Mouse (Mus musculus) heart, embryonic 14.5 days (tissue): ENCODE measurements around the gene Ccdc85b. TPM values are rescaled to one million over a fixed set of nuclear protein-coding genes. Genes with fewer than 3 reads are reported as not detected.
"Not testable (repeated sequence)": the region's sequence is repeated elsewhere in the genome, so short reads cannot be mapped to it uniquely, and the experiment has no call there.

Experiments used
- ATAC-seq: fragments of 200-750 bp; cut with Nextera tagmentation; 2 replicates; pipeline ENCODE4 v1.8.0; 2017; ENCODE audit warnings: low read depth, moderate TSS enrichment; ENCODE audit not compliant: insufficient number of reproducible peaks, insufficient read depth, low FRiP score
- H3K27ac ChIP-seq, 2 experiments: fragments of 200-500 bp in 1 of 2; fragments of 300-500 bp in 1 of 2; sonication (generic) in 1 of 2; replicated peaks in 1 of 2; 2 replicates each; pipeline ENCODE4 v1.5.1; 2012 to 2014; ENCODE audit warnings: low read depth in 2 of 2, low read length in 2 of 2, control low read depth in 1 of 2, mild to moderate bottlenecking in 1 of 2, mixed read lengths in 1 of 2; ENCODE audit not compliant: control insufficient read depth in 1 of 2, insufficient read depth in 1 of 2
- H3K27me3 ChIP-seq: fragments of 300-500 bp; sonication (generic); 2 replicates; pipeline ENCODE4 v1.6.1; 2014; ENCODE audit warnings: mild to moderate bottlenecking, low read length, control low read depth; ENCODE audit not compliant: control insufficient read depth, insufficient read depth
- H3K36me3 ChIP-seq: fragments of 300-500 bp; sonication (generic); 2 replicates; pipeline ENCODE4 v1.6.1; 2014; ENCODE audit warnings: mild to moderate bottlenecking, control low read depth, low read length, mixed read lengths; ENCODE audit not compliant: control insufficient read depth, insufficient read depth
- H3K4me1 ChIP-seq, 2 experiments: fragments of 200-500 bp in 1 of 2; fragments of 300-500 bp in 1 of 2; sonication (generic) in 1 of 2; 2 replicates each; pipeline ENCODE4 v1.6.1; 2012 to 2014; ENCODE audit warnings: low read length in 2 of 2, control low read depth in 1 of 2, mixed read lengths in 1 of 2; ENCODE audit not compliant: control insufficient read depth in 2 of 2, insufficient read depth in 2 of 2
- H3K4me2 ChIP-seq: fragments of 300-500 bp; sonication (generic); 2 replicates; pipeline ENCODE4 v1.6.1; 2014; ENCODE audit warnings: mild to moderate bottlenecking, low read length
- H3K4me3 ChIP-seq, 2 experiments: fragments of 200-500 bp in 1 of 2; fragments of 300-500 bp in 1 of 2; sonication (generic) in 1 of 2; 2 replicates each; pipeline ENCODE4 v1.5.1; 2012 to 2014; ENCODE audit warnings: low read length in 2 of 2, mild to moderate bottlenecking in 2 of 2, control low read depth in 1 of 2, low read depth in 1 of 2, moderate library complexity in 1 of 2; ENCODE audit not compliant: control insufficient read depth in 1 of 2, insufficient read depth in 1 of 2
- H3K9ac ChIP-seq: fragments of 300-500 bp; sonication (generic); 2 replicates; pipeline ENCODE4 v1.6.1; 2014; ENCODE audit warnings: mild to moderate bottlenecking, low read length
- H3K9me3 ChIP-seq: fragments of 300-500 bp; sonication (generic); 2 replicates; pipeline ENCODE4 v1.6.1; 2016; ENCODE audit warnings: low read length, control low read depth; ENCODE audit not compliant: control insufficient read depth
- WGBS: fragments of 180-500 bp; shearing (Covaris S2); extraction: QIAGEN DNeasy Blood & Tissue Kit; methylation state at CpG from one replicate; pipeline ENCODE4 v1.1.7; 2014; 5-methylcytosine and 5-hydroxymethylcytosine counted together
- polyA plus RNA-seq: library from polyadenylated mRNA; unstranded; fragments of >200 nt; fragmentation: Nextera tagmentation; extraction: Ambion mirVana; gene quantifications from 2 replicates; pipeline ENCODE4 v1.2.1, GENCODE M21; 2014

Gene Ccdc85b
- 9.0 and 10.4 TPM in 2 replicates for polyA plus RNA-seq

GRCm38 (mm10) chr19:5457746-5458442, at the start of gene Ccdc85b:
TSS of gene Ccdc85b (minus strand) at chr19:5457894.
- H3K4me2 ChIP-seq: peak within 1 kb of the TSS; percentile 97
- peak within 1 kb of the TSS; percentile 69 to 92 for H3K4me3 ChIP-seq
- peaks cover 28% of the 10 kb centered on the region for H3K36me3 ChIP-seq
- H3K4me1 ChIP-seq: peaks cover 11 to 33% of the 10 kb centered on the region in 2 experiments
- ATAC-seq: no peak
- H3K9me3 ChIP-seq: no peaks in the 10 kb centered on the region
- H3K27ac ChIP-seq: peak within 1 kb of the TSS; percentile 90 to 94
- peak within 1 kb of the TSS; percentile 89 for H3K9ac ChIP-seq
- 15% methylated on average over 14 of the region's 14 CpGs for WGBS
- no peaks in the 10 kb centered on the region for H3K27me3 ChIP-seq

GRCm38 (mm10) chr19:5503687-5504086, 46.0 kb upstream of the Ccdc85b start, which contains the start of gene 1700020D05Rik:
TSS of gene 1700020D05Rik (minus strand) at chr19:5503787.
- H3K4me1 ChIP-seq: no peaks in the 10 kb centered on the region

DNA sequence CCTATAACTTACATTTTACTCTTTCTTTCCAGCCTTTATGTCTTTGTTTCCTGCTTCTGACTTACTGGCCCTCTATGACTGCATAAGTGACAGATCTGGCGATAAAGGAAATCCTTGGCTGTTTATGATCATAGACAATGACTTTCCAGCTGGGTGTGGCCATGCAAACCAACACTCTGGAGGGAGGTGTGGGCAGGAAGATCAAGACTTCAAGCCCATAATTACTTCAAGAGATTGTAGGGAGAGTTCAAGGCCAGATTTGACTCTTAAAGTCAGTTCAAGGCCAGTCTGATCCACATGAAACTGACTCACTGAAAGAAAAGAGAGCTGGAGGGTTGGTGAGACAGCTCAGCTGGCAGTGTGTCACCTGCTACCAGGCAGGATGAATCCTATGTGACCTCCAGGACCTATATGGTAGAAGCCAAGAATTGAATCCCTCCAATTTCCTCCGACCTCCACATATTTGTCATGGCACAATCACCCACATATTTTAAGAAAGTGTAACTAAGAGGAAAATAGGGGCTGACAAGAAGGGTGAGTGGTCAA, 42.7 kb upstream of the Ccdc85b start:
- Histone ChIP-seq H3K27ac (no peak overlapping the region), H3K4me1 (no peaks in the 10 kb centered on the region), H3K4me2 (no peak overlapping the region), H3K4me3 (no peak overlapping the region), H3K9ac (no peak overlapping the region), H3K27me3 (no peaks in the 10 kb centered on the region), H3K36me3 (peaks cover 42% of the 10 kb centered on the region), H3K9me3 (no peaks in the 10 kb centered on the region)
- ATAC-seq: no peak
- 90% methylated on average over 2 of the region's 2 CpGs for WGBS

More at GRCm38 (mm10) chr19:5503687-5504086, 46.0 kb upstream of the Ccdc85b start, which contains the start of gene 1700020D05Rik:
- H3K4me3 ChIP-seq: no peak within 1 kb of the TSS
- H3K36me3 ChIP-seq: peaks cover 12% of the 10 kb centered on the region; the same call in 1 of the 2 replicates
- H3K27ac ChIP-seq: no peak within 1 kb of the TSS
- WGBS: 54% methylated on average over 17 of the region's 17 CpGs
- H3K9me3 ChIP-seq: no peaks in the 10 kb centered on the region
- H3K27me3 ChIP-seq: no peaks in the 10 kb centered on the region
- no peak within 1 kb of the TSS for H3K4me2 ChIP-seq
- no peak for ATAC-seq
- no peak within 1 kb of the TSS for H3K9ac ChIP-seq

DNA sequence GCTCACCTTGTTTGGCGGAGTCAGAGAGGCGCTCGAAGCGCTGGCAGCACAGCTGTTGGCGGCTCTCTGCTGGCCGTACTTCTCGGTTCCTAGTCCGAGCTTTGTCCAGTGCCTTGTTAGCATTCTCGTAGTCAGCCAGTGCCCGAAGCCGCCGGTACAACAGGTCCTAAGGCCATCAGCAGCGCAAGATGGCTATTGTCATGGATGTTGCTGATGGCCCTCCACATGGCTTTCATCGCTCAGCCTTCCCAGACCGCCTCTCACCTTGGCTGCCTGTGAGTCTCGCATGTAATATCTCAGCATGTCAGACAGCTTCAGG, 38.3 kb upstream of the Ccdc85b start:
- no peak overlapping the region for H3K27ac ChIP-seq
- WGBS: 85% methylated on average over 16 of the region's 16 CpGs

DNA sequence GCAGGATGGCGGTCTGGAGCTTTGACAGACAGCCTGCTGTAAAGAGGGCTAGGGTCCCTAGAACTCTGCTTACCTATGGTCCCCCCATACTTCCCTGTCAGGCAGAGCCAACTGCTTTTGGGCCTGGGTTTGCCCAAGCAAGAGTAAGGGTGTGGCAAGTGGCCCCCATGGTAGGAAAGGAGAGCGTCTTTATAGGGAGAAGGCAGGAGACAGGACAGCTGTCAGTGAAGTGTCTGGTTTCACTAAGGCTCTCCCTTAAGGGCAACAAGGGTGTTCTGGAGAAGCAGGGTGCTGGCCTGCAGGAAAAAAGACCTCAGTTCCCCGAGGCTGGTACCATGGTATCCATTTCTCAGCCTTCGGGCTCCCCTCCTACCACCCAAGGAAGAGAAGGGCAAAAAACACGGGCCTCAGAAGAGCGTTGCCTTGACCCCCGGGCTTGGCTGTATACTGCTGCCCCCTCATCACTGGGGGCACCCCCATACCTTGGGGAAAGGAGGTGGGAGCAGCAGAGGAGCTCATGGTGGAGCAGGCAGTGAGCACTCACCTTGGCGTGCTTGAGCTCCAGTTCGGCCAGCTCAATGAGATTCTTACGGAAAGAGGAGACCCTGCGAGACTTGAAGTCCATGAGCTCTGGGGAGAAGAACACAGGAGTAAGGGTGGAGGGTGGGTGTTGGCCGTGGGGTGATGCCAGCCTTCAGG, 37.8 kb upstream of the Ccdc85b start:
- no peaks in the 10 kb centered on the region for H3K9me3 ChIP-seq
- peaks cover 0 to 14% of the 10 kb centered on the region in 2 experiments; a peak in 2 of 4 replicates for H3K4me1 ChIP-seq
- no peak overlapping the region for H3K9ac ChIP-seq
- H3K36me3 ChIP-seq: peaks cover 69% of the 10 kb centered on the region
- ATAC-seq: no peak
- no peak overlapping the region for H3K4me3 ChIP-seq
- no peaks in the 10 kb centered on the region for H3K27me3 ChIP-seq
- 73% methylated on average over 12 of the region's 12 CpGs for WGBS
- H3K27ac ChIP-seq: no peak overlapping the region
- no peak overlapping the region for H3K4me2 ChIP-seq

More for the DNA sequence above, 38.3 kb upstream of the Ccdc85b start:
- Histone ChIP-seq H3K4me1 (peaks cover 0 to 14% of the 10 kb centered on the region in 2 experiments; a peak in 2 of 4 replicates), H3K9ac (no peak overlapping the region), H3K27me3 (no peaks in the 10 kb centered on the region), H3K9me3 (no peaks in the 10 kb centered on the region), H3K4me3 (no peak overlapping the region), H3K4me2 (no peak overlapping the region), H3K36me3 (peaks cover 69% of the 10 kb centered on the region)
- ATAC-seq: no peak

GRCm38 (mm10) chr19:5494314-5494713, 36.6 kb upstream of the Ccdc85b start:
- 81% methylated on average over 3 of the region's 3 CpGs for WGBS
- Histone ChIP-seq H3K27me3 (no peaks in the 10 kb centered on the region), H3K9ac (no peak overlapping the region)

DNA sequence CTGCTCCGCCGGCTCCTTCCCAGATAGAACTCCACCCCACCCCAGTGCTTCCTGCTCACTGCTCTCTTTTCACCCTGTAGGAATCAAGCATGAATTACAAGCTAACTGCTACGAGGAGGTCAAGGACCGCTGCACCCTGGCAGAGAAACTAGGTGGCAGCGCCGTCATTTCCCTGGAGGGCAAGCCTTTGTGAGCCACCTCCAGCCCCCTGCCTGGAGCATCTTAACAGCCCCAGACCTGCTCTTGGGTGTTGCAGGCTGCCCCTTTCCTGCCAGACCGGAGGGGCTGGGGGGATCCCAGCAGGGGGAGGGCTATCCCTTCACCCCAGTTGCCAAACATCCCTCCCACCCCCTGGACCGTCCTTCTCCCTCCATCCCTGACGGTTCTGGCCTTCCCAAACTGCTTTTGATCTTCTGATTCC, 35.6 kb upstream of the Ccdc85b start:
- not testable (repeated sequence) for H3K9me3 ChIP-seq, H3K9ac ChIP-seq, H3K27me3 ChIP-seq, ATAC-seq, H3K27ac ChIP-seq, H3K4me3 ChIP-seq, H3K4me2 ChIP-seq
- Histone ChIP-seq H3K4me1 (peaks cover 8 to 14% of the 10 kb centered on the region in 2 experiments), H3K36me3 (peaks cover 64% of the 10 kb centered on the region)
- 64% methylated on average over 9 of the region's 9 CpGs for WGBS

More at GRCm38 (mm10) chr19:5494314-5494713, 36.6 kb upstream of the Ccdc85b start:
- no peak overlapping the region for H3K4me3 ChIP-seq
- H3K9me3 ChIP-seq: no peaks in the 10 kb centered on the region
- no peak overlapping the region for H3K27ac ChIP-seq
- H3K4me1 ChIP-seq: peaks cover 3 to 14% of the 10 kb centered on the region in 2 experiments; a peak in 3 of 4 replicates
- peaks cover 69% of the 10 kb centered on the region for H3K36me3 ChIP-seq
- H3K4me2 ChIP-seq: no peak overlapping the region
- ATAC-seq: no peak
